Mouse (Mus musculus) neural tube, embryonic 12.5 days (tissue): ENCODE results near the gene Acadm. TPM values are rescaled to one million over a fixed set of nuclear protein-coding genes. Genes with fewer than 3 reads are reported as not detected.

ENCODE experiments used
- ATAC-seq: fragments of 200-750 bp; cut with Nextera tagmentation; 2 replicates; pipeline ENCODE4 v1.8.0; 2017; ENCODE audit warnings: low read depth, mild to moderate bottlenecking, moderate TSS enrichment, moderate library complexity; ENCODE audit not compliant: low FRiP score
- H3K27ac ChIP-seq: fragments of 300-500 bp; sonication (generic); 2 replicates; pipeline ENCODE4 v1.5.1; 2016
- H3K27me3 ChIP-seq: fragments of 300-500 bp; sonication (generic); replicated peaks from 2 replicates; pipeline ENCODE4 v1.6.1; 2016; ENCODE audit warnings: mild to moderate bottlenecking
- H3K36me3 ChIP-seq: fragments of 300-500 bp; sonication (generic); 2 replicates; pipeline ENCODE4 v1.6.1; 2016; ENCODE audit warnings: mild to moderate bottlenecking
- H3K4me1 ChIP-seq: fragments of 300-500 bp; sonication (generic); 2 replicates; pipeline ENCODE4 v1.6.1; 2016
- H3K4me2 ChIP-seq: fragments of 300-500 bp; sonication (generic); replicated peaks from 2 replicates; pipeline ENCODE4 v1.6.1; 2016; ENCODE audit warnings: mild to moderate bottlenecking
- H3K4me3 ChIP-seq: fragments of 300-500 bp; sonication (generic); 2 replicates; pipeline ENCODE4 v1.5.1; 2016
- H3K9ac ChIP-seq: fragments of 300-500 bp; sonication (generic); 2 replicates; pipeline ENCODE4 v1.6.1; 2016; ENCODE audit warnings: mild to moderate bottlenecking
- H3K9me3 ChIP-seq: fragments of 300-500 bp; sonication (generic); 2 replicates; pipeline ENCODE4 v1.6.1; 2016; ENCODE audit warnings: mild to moderate bottlenecking
- WGBS: fragments of 180-500 bp; shearing (Covaris S2); methylation state at CpG from one replicate; pipeline ENCODE4 v1.1.7; 2016; 5-methylcytosine and 5-hydroxymethylcytosine counted together
- polyA plus RNA-seq: library from polyadenylated mRNA; unstranded; fragments of >200 nt; fragmentation: Nextera tagmentation; extraction: Ambion mirVana; gene quantifications from 2 replicates; pipeline ENCODE4 v1.2.1, GENCODE M21; 2016

Gene Acadm
- polyA plus RNA-seq, 1 experiment from 2014 or later, result 56.7 TPM

GRCm38 (mm10) chr3:153961632-153962389 is 17.4 kb upstream of the Acadm start:
- H3K27me3 ChIP-seq, result no peaks in the 10 kb centered on the region
- WGBS, result 71% methylated on average over 6 of the region's 6 CpGs
- no peak overlapping the region for H3K4me3 ChIP-seq
- ATAC-seq, result no peak
- no peaks in the 10 kb centered on the region for H3K9me3 ChIP-seq
- no peaks in the 10 kb centered on the region for H3K4me1 ChIP-seq
- no peak overlapping the region for H3K9ac ChIP-seq
- no peak overlapping the region for H3K27ac ChIP-seq
- H3K36me3 ChIP-seq, result no peaks in the 10 kb centered on the region
- no peak overlapping the region for H3K4me2 ChIP-seq

GRCm38 (mm10) chr3:153960884-153961283 is 16.5 kb upstream of the Acadm start:
- Histone ChIP-seq H3K4me2 (no peak overlapping the region), H3K27me3 (no peaks in the 10 kb centered on the region), H3K4me1 (no peaks in the 10 kb centered on the region), H3K9me3 (no peaks in the 10 kb centered on the region), H3K36me3 (no peaks in the 10 kb centered on the region), H3K4me3 (no peak overlapping the region), H3K27ac (no peak overlapping the region), H3K9ac (no peak overlapping the region)
- 82% methylated on average over 2 of the region's 2 CpGs for WGBS
- no peak for ATAC-seq

GRCm38 (mm10) chr3:153959731-153960207 is 15.3 kb upstream of the Acadm start:
- H3K27ac ChIP-seq, result no peak overlapping the region
- H3K9ac ChIP-seq, result no peak overlapping the region
- H3K9me3 ChIP-seq, result no peaks in the 10 kb centered on the region
- no peak overlapping the region for H3K4me2 ChIP-seq
- no peaks in the 10 kb centered on the region for H3K4me1 ChIP-seq
- H3K4me3 ChIP-seq, result no peak overlapping the region
- no peaks in the 10 kb centered on the region for H3K36me3 ChIP-seq
- WGBS, result 78% methylated on average over 9 of the region's 9 CpGs
- peak; percentile 49 for ATAC-seq
- H3K27me3 ChIP-seq, result no peaks in the 10 kb centered on the region

GRCm38 (mm10) chr3:153959035-153959730 is 14.8 kb upstream of the Acadm start:
- Histone ChIP-seq H3K27ac (no peak overlapping the region), H3K27me3 (no peaks in the 10 kb centered on the region), H3K9me3 (no peaks in the 10 kb centered on the region), H3K9ac (no peak overlapping the region), H3K36me3 (no peaks in the 10 kb centered on the region), H3K4me3 (no peak overlapping the region), H3K4me1 (no peaks in the 10 kb centered on the region), H3K4me2 (no peak overlapping the region)
- WGBS, result 93% methylated on average over 1 of the region's 1 CpGs
- peak; percentile 53; the same call in 1 of the 2 replicates for ATAC-seq

GRCm38 (mm10) chr3:153957916-153958315 is 13.5 kb upstream of the Acadm start:
- H3K4me2 ChIP-seq, result no peak overlapping the region
- 95% methylated on average over 5 of the region's 5 CpGs for WGBS
- no peak overlapping the region for H3K4me3 ChIP-seq
- no peak for ATAC-seq
- H3K27me3 ChIP-seq, result no peaks in the 10 kb centered on the region
- H3K4me1 ChIP-seq, result no peaks in the 10 kb centered on the region
- H3K9me3 ChIP-seq, result no peaks in the 10 kb centered on the region
- no peak overlapping the region for H3K9ac ChIP-seq
- no peaks in the 10 kb centered on the region for H3K36me3 ChIP-seq
- H3K27ac ChIP-seq, result no peak overlapping the region

GRCm38 (mm10) chr3:153948176-153948575 is 3.7 kb upstream of the Acadm start:
- Histone ChIP-seq H3K9me3 (no peaks in the 10 kb centered on the region), H3K4me2 (no peak overlapping the region), H3K27me3 (no peaks in the 10 kb centered on the region), H3K4me1 (peaks cover 6% of the 10 kb centered on the region), H3K9ac (no peak overlapping the region), H3K36me3 (no peaks in the 10 kb centered on the region), H3K4me3 (no peak overlapping the region), H3K27ac (no peak overlapping the region)
- ATAC-seq, result no peak
- 65% methylated on average over 2 of the region's 2 CpGs for WGBS

- 73% methylated on average over 4 of the region's 4 CpGs for WGBS
- Histone ChIP-seq H3K4me1 (peaks cover 15% of the 10 kb centered on the region), H3K9ac (no peak overlapping the region), H3K27ac (no peak overlapping the region), H3K9me3 (no peaks in the 10 kb centered on the region), H3K4me2 (no peak overlapping the region), H3K36me3 (no peaks in the 10 kb centered on the region), H3K27me3 (no peaks in the 10 kb centered on the region), H3K4me3 (no peak overlapping the region)
- ATAC-seq, result no peak
Observed at GRCm38 (mm10) chr3:153947271-153947670, 2.8 kb upstream of the Acadm start.

- no peak overlapping the region for H3K27ac ChIP-seq
- H3K9ac ChIP-seq, result peak overlapping the region; percentile 72
- H3K9me3 ChIP-seq, result no peaks in the 10 kb centered on the region
- H3K4me1 ChIP-seq, result peaks cover 17% of the 10 kb centered on the region
- peaks cover under 1% of the 10 kb centered on the region; the same call in 1 of the 2 replicates for H3K36me3 ChIP-seq
- peak; percentile 66 for ATAC-seq
- WGBS, result 1% methylated on average over 19 of the region's 19 CpGs
- peak overlapping the region; percentile 69 for H3K4me2 ChIP-seq
- peak overlapping the region; percentile 70 for H3K4me3 ChIP-seq
- H3K27me3 ChIP-seq, result no peaks in the 10 kb centered on the region
Observed at GRCm38 (mm10) chr3:153943901-153944334, 514 bp downstream of the Acadm start.

- Histone ChIP-seq H3K4me3 (peak overlapping the region; percentile 70), H3K4me2 (peak overlapping the region; percentile 69), H3K9ac (0 out of 2 replicates have a peak overlapping the region, but pooled peaks have one; percentile 72), H3K36me3 (peaks cover 5% of the 10 kb centered on the region; the same call in 1 of the 2 replicates), H3K27me3 (no peaks in the 10 kb centered on the region), H3K4me1 (peaks cover 17% of the 10 kb centered on the region), H3K9me3 (no peaks in the 10 kb centered on the region), H3K27ac (no peak overlapping the region)
- WGBS, result 44% methylated on average over 12 of the region's 12 CpGs
- no peak for ATAC-seq
Observed at GRCm38 (mm10) chr3:153943003-153943640, 1.3 kb downstream of the Acadm start.

GRCm38 (mm10) chr3:153941613-153942012 is 2.8 kb downstream of the Acadm start:
- no peak for ATAC-seq
- H3K27ac ChIP-seq, result no peak overlapping the region
- no peaks in the 10 kb centered on the region for H3K27me3 ChIP-seq
- no peaks in the 10 kb centered on the region for H3K9me3 ChIP-seq
- H3K4me1 ChIP-seq, result peaks cover 17% of the 10 kb centered on the region
- no peak overlapping the region for H3K4me2 ChIP-seq
- no peak overlapping the region for H3K9ac ChIP-seq
- H3K4me3 ChIP-seq, result no peak overlapping the region
- 92% methylated on average over 13 of the region's 13 CpGs for WGBS
- peaks cover 5% of the 10 kb centered on the region; the same call in 1 of the 2 replicates for H3K36me3 ChIP-seq

GRCm38 (mm10) chr3:153940486-153940885 is 3.9 kb downstream of the Acadm start:
- no peaks in the 10 kb centered on the region for H3K27me3 ChIP-seq
- 96% methylated on average over 9 of the region's 9 CpGs for WGBS
- H3K4me3 ChIP-seq, result no peak overlapping the region
- H3K27ac ChIP-seq, result no peak overlapping the region
- no peaks in the 10 kb centered on the region for H3K9me3 ChIP-seq
- H3K9ac ChIP-seq, result no peak overlapping the region
- no peak for ATAC-seq
- H3K4me1 ChIP-seq, result peaks cover 17% of the 10 kb centered on the region
- H3K4me2 ChIP-seq, result no peak overlapping the region
- peaks cover 10% of the 10 kb centered on the region for H3K36me3 ChIP-seq

- H3K4me1 ChIP-seq, result peaks cover 17% of the 10 kb centered on the region
- peaks cover 13% of the 10 kb centered on the region for H3K36me3 ChIP-seq
- no peaks in the 10 kb centered on the region for H3K27me3 ChIP-seq
- no peak overlapping the region for H3K27ac ChIP-seq
- H3K4me2 ChIP-seq, result no peak overlapping the region
- ATAC-seq, result no peak
- H3K9me3 ChIP-seq, result no peaks in the 10 kb centered on the region
- WGBS, result 84% methylated on average over 8 of the region's 8 CpGs
- H3K9ac ChIP-seq, result no peak overlapping the region
- no peak overlapping the region for H3K4me3 ChIP-seq
Observed at GRCm38 (mm10) chr3:153940021-153940420, 4.4 kb downstream of the Acadm start.
